Mouse (Mus musculus) bone marrow, adult 2 months (tissue): ENCODE measurements around the gene Gm266. TPM values are rescaled to one million over a fixed set of nuclear protein-coding genes. Genes with fewer than 3 reads are reported as not detected.

Source experiments
- H3K27ac ChIP-seq: fragments of 200-500 bp; 2 replicates; pipeline ENCODE4 v1.5.1; 2012; ENCODE audit warnings: low read depth, mild to moderate bottlenecking, control low read depth, inconsistent platforms, low read length; ENCODE audit not compliant: control insufficient read depth, poor library complexity, insufficient read depth
- H3K4me1 ChIP-seq: fragments of 200-500 bp; 2 replicates; pipeline ENCODE4 v1.6.1; 2011; ENCODE audit warnings: low read length; ENCODE audit not compliant: control insufficient read depth, insufficient read depth
- H3K4me3 ChIP-seq: fragments of 200-500 bp; replicated peaks from 2 replicates; pipeline ENCODE3; 2011; ENCODE audit warnings: mild to moderate bottlenecking, low read depth, low read length, control low read depth; ENCODE audit not compliant: control insufficient read depth
- CTCF ChIP-seq: fragments of 200-500 bp; IDR thresholded peaks from 2 replicates; pipeline ENCODE4 v1.5.1; 2011; ENCODE audit warnings: low read length, control low read depth; ENCODE audit not compliant: control insufficient read depth, insufficient read depth
- POLR2A ChIP-seq: fragments of 200-500 bp; IDR thresholded peaks from 2 replicates; pipeline ENCODE4 v1.6.1; 2011; ENCODE audit warnings: low read depth, mild to moderate bottlenecking, control low read depth, low read length, borderline replicate concordance; ENCODE audit not compliant: control insufficient read depth
- WGBS: fragments of 180-500 bp; shearing (Covaris S2); methylation state at CpG from one replicate; pipeline ENCODE4 v1.1.7; 2018; 5-methylcytosine and 5-hydroxymethylcytosine counted together
- polyA plus RNA-seq: library from polyadenylated mRNA; stranded (reverse); fragments of >200 nt; gene quantifications from 2 replicates; pipeline ENCODE4 v1.2.4, GENCODE M21; 2011; ENCODE audit warnings: low replicate concordance; ENCODE audit not compliant: missing spikeins, insufficient read depth, insufficient read length

Gene Gm266
- polyA plus RNA-seq, 1 experiment, result not detected

DNA sequence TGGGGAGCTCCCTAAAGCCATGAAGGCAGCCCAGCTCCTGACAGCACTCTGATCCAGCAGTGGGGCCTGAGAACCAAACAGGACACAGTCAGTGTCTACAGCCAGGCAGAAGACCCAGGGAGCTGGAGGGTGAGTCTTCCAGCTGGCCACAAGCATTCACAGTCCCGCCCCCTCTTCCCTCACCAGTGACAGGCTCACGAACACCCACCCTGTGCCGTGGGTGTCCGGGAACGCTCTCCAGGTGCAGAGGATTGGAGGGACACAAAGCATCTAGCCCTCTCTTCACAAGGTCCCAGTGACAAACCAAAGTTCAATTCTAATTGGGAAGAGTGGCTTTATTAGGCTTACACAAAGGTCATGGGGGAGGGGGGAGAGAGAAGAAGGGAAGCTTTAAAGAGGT lies 34.2 kb upstream of the Gm266 start:
- no peak overlapping the region for H3K4me3 ChIP-seq
- peaks cover 4% of the 10 kb centered on the region; the same call in 1 of the 2 replicates for H3K4me1 ChIP-seq
- WGBS, result 87% methylated on average over 5 of the region's 5 CpGs
- no peak for TF ChIP-seq POLR2A
- TF ChIP-seq CTCF, result no peak
- no peak overlapping the region for H3K27ac ChIP-seq

DNA sequence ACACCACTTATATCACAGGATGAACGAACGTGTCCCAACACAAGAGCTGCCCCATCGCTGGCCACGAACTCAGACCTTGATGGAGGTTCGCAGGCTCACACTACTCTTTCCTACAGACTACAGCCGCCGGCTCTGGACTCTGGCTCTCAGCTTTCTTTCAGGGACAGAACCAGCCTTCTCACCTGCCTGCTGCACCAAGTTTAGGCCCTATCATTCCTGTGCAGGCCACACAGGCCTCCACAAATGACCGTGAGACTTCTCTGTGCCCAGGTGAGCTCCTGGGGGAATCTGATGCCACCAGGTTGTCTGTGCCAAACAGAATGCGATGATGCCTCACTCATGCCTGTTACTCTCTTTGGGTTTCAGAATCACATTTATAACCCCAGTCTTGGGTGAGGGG lies 32.8 kb upstream of the Gm266 start:
- TF ChIP-seq POLR2A, result no peak
- no peak for TF ChIP-seq CTCF
- H3K4me1 ChIP-seq, result peaks cover 1% of the 10 kb centered on the region; the same call in 1 of the 2 replicates
- peak overlapping the region; percentile 90 for H3K27ac ChIP-seq
- no peak overlapping the region for H3K4me3 ChIP-seq
- 81% methylated on average over 9 of the region's 9 CpGs for WGBS

- H3K4me3 ChIP-seq, result no peak overlapping the region
- TF ChIP-seq CTCF (no peak), POLR2A (no peak)
- 62% methylated on average over 4 of the region's 4 CpGs for WGBS
- peaks cover 1% of the 10 kb centered on the region; the same call in 1 of the 2 replicates for H3K4me1 ChIP-seq
- H3K27ac ChIP-seq, result peak overlapping the region; percentile 90
Observed at GRCm38 (mm10) chr12:111517901-111518300, 32.3 kb upstream of the Gm266 start.

- TF ChIP-seq POLR2A (no peak), CTCF (peak; percentile 28; the same call in 1 of the 2 replicates)
- H3K27ac ChIP-seq, result peak overlapping the region; percentile 47
- 35% methylated on average over 6 of the region's 6 CpGs for WGBS
- peaks cover 1% of the 10 kb centered on the region; the same call in 1 of the 2 replicates for H3K4me1 ChIP-seq
- H3K4me3 ChIP-seq, result no peak overlapping the region
Observed at GRCm38 (mm10) chr12:111516826-111517225, 31.2 kb upstream of the Gm266 start.

GRCm38 (mm10) chr12:111515920-111516319 lies 30.3 kb upstream of the Gm266 start:
- WGBS, result 90% methylated on average over 5 of the region's 5 CpGs
- H3K27ac ChIP-seq, result no peak overlapping the region; the same call in none of the 2 replicates
- TF ChIP-seq POLR2A, result no peak
- TF ChIP-seq CTCF, result no peak
- H3K4me1 ChIP-seq, result peaks cover 1% of the 10 kb centered on the region; the same call in 1 of the 2 replicates
- H3K4me3 ChIP-seq, result no peak overlapping the region

DNA sequence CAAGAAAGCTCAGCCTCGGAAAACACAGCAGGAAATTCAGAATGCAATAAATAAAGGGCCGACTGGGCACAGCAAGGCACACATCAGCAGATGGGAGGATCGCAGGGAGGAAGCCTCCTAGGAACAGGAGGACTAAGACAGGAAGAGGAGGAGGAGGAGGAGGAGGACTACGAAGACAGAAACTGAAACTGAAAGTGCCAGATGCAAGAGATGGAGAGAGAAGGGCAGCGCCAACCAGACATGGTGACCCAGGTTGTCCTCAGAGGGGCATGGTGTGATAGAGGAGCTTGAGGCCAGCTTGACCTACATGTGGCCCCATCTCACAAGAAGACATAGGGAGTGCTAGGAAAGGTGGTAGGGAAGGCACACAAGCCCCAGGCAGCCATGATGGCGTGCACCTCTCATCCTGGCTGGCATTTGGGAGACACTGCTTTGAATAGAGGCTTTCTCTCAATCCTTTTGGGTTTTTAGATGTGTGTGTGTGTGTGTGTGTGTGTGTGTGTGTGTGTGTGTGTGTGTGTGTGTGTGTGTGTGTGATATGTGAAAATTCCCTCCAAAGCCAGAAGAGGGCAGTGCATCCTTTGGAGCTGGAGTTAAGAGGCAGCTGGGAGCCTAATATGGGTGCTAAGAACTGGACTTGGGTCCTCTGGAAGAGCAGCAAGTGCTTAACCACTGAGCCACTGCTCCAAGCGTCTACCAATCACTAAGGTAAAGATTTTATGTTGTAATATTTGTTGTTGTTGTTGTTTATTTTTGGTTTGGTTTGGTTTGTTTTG lies 29.4 kb upstream of the Gm266 start:
- TF ChIP-seq POLR2A, result no peak
- TF ChIP-seq CTCF, result no peak
- peaks cover 1% of the 10 kb centered on the region; the same call in 1 of the 2 replicates for H3K4me1 ChIP-seq
- H3K4me3 ChIP-seq, result peak overlapping the region; percentile 67
- WGBS, result 47% methylated on average over 7 of the region's 7 CpGs
- H3K27ac ChIP-seq, result peak overlapping the region; percentile 39

DNA sequence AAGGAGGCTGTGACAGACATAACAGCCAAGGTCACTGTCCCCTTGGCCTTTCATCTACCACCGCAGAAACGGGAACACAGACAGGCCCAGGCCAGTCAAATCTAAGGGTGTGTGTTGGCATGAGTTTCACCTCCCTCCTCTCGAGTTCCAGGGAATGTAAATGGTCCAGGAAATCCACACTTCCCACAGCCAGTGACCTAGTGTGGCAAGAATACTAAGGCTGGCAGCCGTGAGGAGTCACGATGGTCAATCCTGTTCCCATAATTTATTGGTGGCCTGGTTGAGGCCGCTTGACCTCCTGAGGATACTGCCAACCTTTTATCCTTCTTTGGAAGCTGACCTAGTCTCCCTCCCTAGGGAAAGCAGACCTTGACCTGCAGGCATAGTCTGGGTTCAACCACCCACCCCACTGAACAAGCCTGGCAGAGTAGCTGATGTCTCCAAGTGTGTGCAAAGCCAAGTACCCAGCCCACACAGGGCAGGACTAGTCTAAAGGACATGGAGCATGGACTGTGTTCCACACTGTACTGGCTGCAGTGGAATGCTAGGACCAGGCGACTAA lies 28.7 kb upstream of the Gm266 start:
- Histone ChIP-seq H3K4me3 (peak overlapping the region; percentile 67), H3K27ac (peak overlapping the region; percentile 39), H3K4me1 (peaks cover 1% of the 10 kb centered on the region; the same call in 1 of the 2 replicates)
- 76% methylated on average over 7 of the region's 7 CpGs for WGBS
- TF ChIP-seq POLR2A (no peak), CTCF (no peak)

GRCm38 (mm10) chr12:111513673-111514072 lies 28.1 kb upstream of the Gm266 start:
- peaks cover 1% of the 10 kb centered on the region; the same call in 1 of the 2 replicates for H3K4me1 ChIP-seq
- WGBS, result 83% methylated on average over 5 of the region's 5 CpGs
- no peak overlapping the region for H3K27ac ChIP-seq

More at GRCm38 (mm10) chr12:111513673-111514072, 28.1 kb upstream of the Gm266 start:
- H3K4me3 ChIP-seq, result no peak overlapping the region
- TF ChIP-seq CTCF (no peak), POLR2A (no peak)
